Mouse (Mus musculus) embryonic facial prominence, embryonic 14.5 days (tissue): Measurements from ENCODE around the gene Wfs1. TPM values are rescaled to one million over a fixed set of nuclear protein-coding genes. Genes with fewer than 3 reads are reported as not detected.
"Not testable (repeated sequence)": the region's sequence is repeated elsewhere in the genome, so short reads cannot be mapped to it uniquely, and the experiment has no call there.

ENCODE experiments used
- ATAC-seq: fragments of 200-750 bp; cut with Nextera tagmentation; 2 replicates; pipeline ENCODE4 v1.8.0; 2017; ENCODE audit warnings: low read depth, moderate number of reproducible peaks, moderate TSS enrichment
- DNase-seq: peaks from one replicate; pipeline ENCODE4 v3.0.0-alpha.2; 2015; ENCODE audit warnings: low spot score
- H3K27ac ChIP-seq: fragments of 300-500 bp; sonication (generic); replicated peaks from 2 replicates; pipeline ENCODE4 v1.5.1; 2014; ENCODE audit warnings: low read depth, mild to moderate bottlenecking, low read length, moderate library complexity
- H3K27me3 ChIP-seq: fragments of 300-500 bp; sonication (generic); replicated peaks from 2 replicates; pipeline ENCODE4 v1.6.1; 2014; ENCODE audit warnings: low read length; ENCODE audit not compliant: control insufficient read depth, insufficient read depth
- H3K36me3 ChIP-seq: fragments of 300-500 bp; sonication (generic); 2 replicates; pipeline ENCODE4 v1.6.1; 2014; ENCODE audit warnings: low read length, mixed read lengths; ENCODE audit not compliant: control insufficient read depth, insufficient read depth
- H3K4me1 ChIP-seq: fragments of 300-500 bp; sonication (generic); 2 replicates; pipeline ENCODE4 v1.6.1; 2014; ENCODE audit warnings: antibody characterized with exemption, low read length; ENCODE audit not compliant: control insufficient read depth, insufficient read depth
- H3K4me2 ChIP-seq: fragments of 300-500 bp; sonication (generic); 2 replicates; pipeline ENCODE4 v1.6.1; 2014; ENCODE audit warnings: low read depth, mild to moderate bottlenecking, low read length, moderate library complexity, mixed read lengths
- H3K4me3 ChIP-seq: fragments of 300-500 bp; sonication (generic); 2 replicates; pipeline ENCODE4 v1.5.1; 2014; ENCODE audit warnings: low read depth, mild to moderate bottlenecking, low read length
- H3K9ac ChIP-seq: fragments of 300-500 bp; sonication (generic); 2 replicates; pipeline ENCODE4 v1.6.1; 2014; ENCODE audit warnings: low read depth, mild to moderate bottlenecking, low read length, moderate library complexity, mixed read lengths
- H3K9me3 ChIP-seq: fragments of 300-500 bp; sonication (generic); 2 replicates; pipeline ENCODE4 v1.6.1; 2016; ENCODE audit warnings: low read length; ENCODE audit not compliant: control insufficient read depth
- WGBS: fragments of 180-500 bp; shearing (Covaris S2); extraction: QIAGEN DNeasy Blood & Tissue Kit; methylation state at CpG from one replicate; pipeline ENCODE4 v1.1.7; 2014; 5-methylcytosine and 5-hydroxymethylcytosine counted together
- polyA plus RNA-seq: library from polyadenylated mRNA; unstranded; fragments of >200 nt; fragmentation: Nextera tagmentation; extraction: Ambion mirVana; gene quantifications from 2 replicates; pipeline ENCODE4 v1.2.1, GENCODE M21; 2014

Gene Wfs1
- polyA plus RNA-seq, 1 experiment from 2014 or later, result 13.3 TPM

GRCm38 (mm10) chr5:36946445-36946844 is 42.6 kb downstream of the Wfs1 start:
- 29% methylated on average over 5 of the region's 5 CpGs for WGBS

GRCm38 (mm10) chr5:36945713-36946112 is 43.3 kb downstream of the Wfs1 start:
- Histone ChIP-seq H3K4me1 (no peaks in the 10 kb centered on the region), H3K4me3 (no peak overlapping the region), H3K4me2 (no peak overlapping the region), H3K27ac (no peak overlapping the region), H3K9me3 (no peaks in the 10 kb centered on the region), H3K27me3 (no peaks in the 10 kb centered on the region), H3K36me3 (no peaks in the 10 kb centered on the region), H3K9ac (no peak overlapping the region)
- DNase-seq, result no peak
- ATAC-seq, result peak; percentile 9; the same call in 1 of the 2 replicates
- 80% methylated on average over 2 of the region's 2 CpGs for WGBS

More at GRCm38 (mm10) chr5:36946445-36946844, 42.6 kb downstream of the Wfs1 start:
- DNase-seq (peak; percentile 76), ATAC-seq (no peak)
- Histone ChIP-seq H3K27me3 (no peaks in the 10 kb centered on the region), H3K4me2 (no peak overlapping the region), H3K27ac (no peak overlapping the region), H3K9ac (no peak overlapping the region), H3K9me3 (no peaks in the 10 kb centered on the region), H3K4me1 (no peaks in the 10 kb centered on the region), H3K36me3 (no peaks in the 10 kb centered on the region), H3K4me3 (no peak overlapping the region)

GRCm38 (mm10) chr5:36945102-36945701 is 43.8 kb downstream of the Wfs1 start:
- Histone ChIP-seq H3K36me3 (no peaks in the 10 kb centered on the region), H3K4me1 (no peaks in the 10 kb centered on the region), H3K4me2 (no peak overlapping the region), H3K9me3 (no peaks in the 10 kb centered on the region), H3K27me3 (no peaks in the 10 kb centered on the region), H3K4me3 (no peak overlapping the region), H3K9ac (no peak overlapping the region), H3K27ac (no peak overlapping the region)
- ATAC-seq (no peak), DNase-seq (no peak)
- 42% methylated on average over 8 of the region's 8 CpGs for WGBS

- WGBS, result 54% methylated on average over 5 of the region's 5 CpGs
- no peak for ATAC-seq
Measured at GRCm38 (mm10) chr5:36944552-36944951, 44.5 kb downstream of the Wfs1 start.

GRCm38 (mm10) chr5:36942446-36942845 is 46.6 kb downstream of the Wfs1 start:
- ATAC-seq (no peak), DNase-seq (no peak)
- Histone ChIP-seq H3K9me3 (no peaks in the 10 kb centered on the region), H3K27ac (no peak overlapping the region), H3K27me3 (no peaks in the 10 kb centered on the region), H3K4me3 (no peak overlapping the region), H3K4me2 (no peak overlapping the region), H3K9ac (no peak overlapping the region), H3K36me3 (no peaks in the 10 kb centered on the region), H3K4me1 (no peaks in the 10 kb centered on the region)
- 79% methylated on average over 2 of the region's 2 CpGs for WGBS

More at GRCm38 (mm10) chr5:36944552-36944951, 44.5 kb downstream of the Wfs1 start:
- Histone ChIP-seq H3K4me1 (no peaks in the 10 kb centered on the region), H3K9ac (no peak overlapping the region), H3K27me3 (no peaks in the 10 kb centered on the region), H3K27ac (no peak overlapping the region), H3K4me3 (no peak overlapping the region), H3K9me3 (no peaks in the 10 kb centered on the region), H3K36me3 (no peaks in the 10 kb centered on the region), H3K4me2 (no peak overlapping the region)
- no peak for DNase-seq

GRCm38 (mm10) chr5:36938991-36939390 is 50.0 kb downstream of the Wfs1 start:
- H3K9ac ChIP-seq, DNase-seq, H3K4me1 ChIP-seq, H3K4me2 ChIP-seq, H3K36me3 ChIP-seq, H3K27ac ChIP-seq, H3K4me3 ChIP-seq, ATAC-seq, H3K9me3 ChIP-seq, H3K27me3 ChIP-seq: not testable (repeated sequence)
- 76% methylated on average over 2 of the region's 2 CpGs for WGBS

GRCm38 (mm10) chr5:36938021-36938420 is 51.0 kb downstream of the Wfs1 start:
- H3K36me3 ChIP-seq, result no peaks in the 10 kb centered on the region
- no peaks in the 10 kb centered on the region for H3K4me1 ChIP-seq
- no peak for ATAC-seq
- H3K9ac ChIP-seq, result no peak overlapping the region
- WGBS, result 93% methylated on average over 5 of the region's 5 CpGs
- H3K4me2 ChIP-seq, result no peak overlapping the region
- DNase-seq, result no peak
- H3K4me3 ChIP-seq, result no peak overlapping the region
- H3K27me3 ChIP-seq, result no peaks in the 10 kb centered on the region
- H3K27ac ChIP-seq, result no peak overlapping the region
- H3K9me3 ChIP-seq, result no peaks in the 10 kb centered on the region

GRCm38 (mm10) chr5:36936548-36936947 is 52.5 kb downstream of the Wfs1 start:
- no peaks in the 10 kb centered on the region for H3K36me3 ChIP-seq
- no peak overlapping the region for H3K9ac ChIP-seq
- no peaks in the 10 kb centered on the region for H3K9me3 ChIP-seq
- ATAC-seq (no peak), DNase-seq (no peak)
- H3K4me1 ChIP-seq, result no peaks in the 10 kb centered on the region
- H3K27ac ChIP-seq, result no peak overlapping the region
- no peaks in the 10 kb centered on the region for H3K27me3 ChIP-seq
- 85% methylated on average over 7 of the region's 7 CpGs for WGBS
- no peak overlapping the region for H3K4me2 ChIP-seq
- no peak overlapping the region for H3K4me3 ChIP-seq
